Mouse (Mus musculus) kidney, embryonic 16.5 days (tissue): ENCODE measurements around the gene Ctf2. TPM values are rescaled to one million over a fixed set of nuclear protein-coding genes. Genes with fewer than 3 reads are reported as not detected.
"Not testable (repeated sequence)": the region's sequence is repeated elsewhere in the genome, so short reads cannot be mapped to it uniquely, and the experiment has no call there.

ENCODE experiments used
- ATAC-seq: fragments of 200-750 bp; cut with Nextera tagmentation; 2 replicates; pipeline ENCODE4 v1.8.0; 2017; ENCODE audit warnings: moderate TSS enrichment; ENCODE audit not compliant: low FRiP score, low TSS enrichment
- H3K27ac ChIP-seq: fragments of 300-500 bp; sonication (generic); 2 replicates; pipeline ENCODE4 v1.5.1; 2014; ENCODE audit warnings: low read length
- H3K27me3 ChIP-seq: fragments of 300-500 bp; sonication (generic); 2 replicates; pipeline ENCODE4 v1.6.1; 2014; ENCODE audit warnings: low read length, control low read depth, mixed read lengths; ENCODE audit not compliant: insufficient read depth
- H3K36me3 ChIP-seq: fragments of 300-500 bp; sonication (generic); 2 replicates; pipeline ENCODE4 v1.6.1; 2014; ENCODE audit warnings: low read length, control low read depth, mixed read lengths; ENCODE audit not compliant: insufficient read depth
- H3K4me1 ChIP-seq: fragments of 300-500 bp; sonication (generic); 2 replicates; pipeline ENCODE4 v1.6.1; 2014; ENCODE audit warnings: low read length, control low read depth, mixed read lengths; ENCODE audit not compliant: insufficient read depth
- H3K4me2 ChIP-seq: fragments of 300-500 bp; sonication (generic); replicated peaks from 2 replicates; pipeline ENCODE4 v1.6.1; 2014; ENCODE audit warnings: low read depth, low read length
- H3K4me3 ChIP-seq: fragments of 300-500 bp; sonication (generic); 2 replicates; pipeline ENCODE4 v1.5.1; 2014; ENCODE audit warnings: mild to moderate bottlenecking, low read length
- H3K9ac ChIP-seq: fragments of 300-500 bp; sonication (generic); replicated peaks from 2 replicates; pipeline ENCODE4 v1.6.1; 2014; ENCODE audit warnings: low read length
- H3K9me3 ChIP-seq: fragments of 300-500 bp; sonication (generic); 2 replicates; pipeline ENCODE4 v1.6.1; 2016; ENCODE audit warnings: low read length, control low read depth
- WGBS: fragments of 180-500 bp; shearing (Covaris S2); extraction: QIAGEN DNeasy Blood & Tissue Kit; methylation state at CpG from one replicate; pipeline ENCODE4 v1.1.7; 2014; 5-methylcytosine and 5-hydroxymethylcytosine counted together
- polyA plus RNA-seq: library from polyadenylated mRNA; unstranded; fragments of >200 nt; fragmentation: Nextera tagmentation; extraction: Ambion mirVana; gene quantifications from 2 replicates; pipeline ENCODE4 v1.2.1, GENCODE M21; 2015

The Ctf2 gene
- polyA plus RNA-seq, 1 experiment from 2014 or later = 0.15 TPM

DNA sequence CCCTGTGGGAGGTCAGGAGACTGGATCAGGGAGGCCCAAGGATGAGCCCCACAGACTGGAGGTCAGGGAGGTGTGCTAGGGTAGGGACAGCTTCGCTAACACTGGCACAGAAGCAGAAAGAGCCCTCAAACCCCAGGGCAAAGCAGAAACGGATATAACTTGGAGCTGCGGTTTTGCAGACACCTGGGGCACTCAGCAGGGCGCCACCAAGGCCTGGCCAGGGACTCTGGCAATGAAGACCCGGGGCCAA is 24.1 kb downstream of the Ctf2 start:
- Histone ChIP-seq H3K4me2 (peak overlapping the region; percentile 70), H3K27ac (peak overlapping the region; percentile 99), H3K9ac (peak overlapping the region; percentile 91), H3K4me3 (peak overlapping the region; percentile 74), H3K4me1 (peaks cover 50% of the 10 kb centered on the region), H3K9me3 (no peaks in the 10 kb centered on the region), H3K27me3 (no peaks in the 10 kb centered on the region), H3K36me3 (peaks cover 25% of the 10 kb centered on the region)
- no peak; the same call in 1 of the 2 replicates for ATAC-seq
- WGBS = 0% methylated on average over 5 of the region's 5 CpGs

DNA sequence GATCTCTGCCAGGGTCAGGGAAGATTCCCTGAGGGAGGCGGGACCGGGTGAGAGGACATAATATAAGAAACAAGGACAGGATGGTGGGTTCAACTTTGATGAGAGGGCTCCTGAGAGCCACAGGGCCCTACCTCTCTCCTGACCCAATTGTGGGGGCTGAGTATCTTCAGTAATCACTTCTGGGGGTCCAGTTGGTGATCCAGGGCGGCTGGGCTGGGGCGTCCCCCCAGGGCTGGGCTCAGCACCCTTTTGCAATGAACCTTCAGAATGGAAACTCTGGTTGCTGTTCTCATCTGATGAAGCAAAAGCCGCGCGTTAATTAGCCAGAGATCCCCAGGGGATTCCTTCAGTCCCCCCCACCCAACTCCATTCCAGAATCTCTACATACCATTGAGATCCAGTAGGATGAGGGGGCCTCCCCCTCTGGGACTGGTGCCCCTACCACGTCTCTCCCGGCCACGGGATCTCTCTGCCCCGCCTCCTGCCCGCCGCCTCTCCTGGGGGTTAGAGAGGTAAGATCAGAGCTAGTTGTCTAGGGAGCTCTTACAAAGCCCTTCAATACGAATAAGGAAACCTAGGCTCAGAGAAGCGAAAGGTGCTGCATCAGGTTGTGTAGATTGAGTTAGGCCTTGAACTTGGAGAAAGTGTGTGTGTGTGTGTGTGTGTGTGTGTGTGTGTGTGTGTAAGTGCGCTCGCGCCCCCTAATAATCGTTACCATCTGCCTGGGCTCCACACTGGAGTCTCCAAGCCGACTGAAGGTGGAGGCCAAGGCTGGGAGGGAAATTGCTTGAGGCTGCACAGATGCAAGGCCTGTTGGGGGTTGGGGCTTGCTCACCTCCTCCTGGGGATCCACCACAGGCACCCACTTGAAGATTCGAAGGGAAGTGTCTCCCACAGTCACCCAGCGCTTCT is 24.7 kb downstream of the Ctf2 start:
- Histone ChIP-seq H3K9ac (peak overlapping the region; percentile 91), H3K4me2 (peak overlapping the region; percentile 70), H3K27me3 (no peaks in the 10 kb centered on the region), H3K4me1 (peaks cover 45% of the 10 kb centered on the region), H3K9me3 (no peaks in the 10 kb centered on the region), H3K36me3 (peaks cover 30% of the 10 kb centered on the region), H3K4me3 (peak overlapping the region; percentile 74), H3K27ac (peak overlapping the region; percentile 99)
- 30% methylated on average over 22 of the region's 22 CpGs for WGBS
- peak; percentile 1; the same call in 1 of the 2 replicates for ATAC-seq

DNA sequence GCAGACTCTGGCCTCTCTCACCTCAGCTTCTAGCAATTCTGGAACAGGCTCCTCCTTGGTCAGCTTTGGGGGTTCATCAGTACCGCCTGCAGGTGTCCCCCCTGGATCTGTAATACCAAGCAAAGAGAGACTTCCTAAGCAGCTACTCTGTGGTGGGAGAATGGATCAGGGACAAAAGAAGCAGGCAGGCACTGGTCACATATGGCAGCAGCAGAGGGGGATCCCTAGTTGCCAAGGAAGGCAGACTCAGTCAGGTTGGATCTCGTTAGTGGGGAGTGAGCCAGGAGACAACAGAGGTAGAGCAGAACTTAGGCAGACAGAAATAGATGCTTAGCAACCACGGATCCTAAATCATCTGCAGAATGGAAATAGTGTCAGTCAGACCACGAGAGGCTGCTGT is 26.3 kb downstream of the Ctf2 start:
- WGBS = 74% methylated on average over 4 of the region's 4 CpGs
- Histone ChIP-seq H3K9me3 (no peaks in the 10 kb centered on the region), H3K4me1 (peaks cover 30% of the 10 kb centered on the region), H3K27me3 (no peaks in the 10 kb centered on the region), H3K27ac (no peak overlapping the region), H3K4me2 (no peak overlapping the region), H3K36me3 (peaks cover 31% of the 10 kb centered on the region), H3K4me3 (no peak overlapping the region), H3K9ac (no peak overlapping the region)
- ATAC-seq = no peak

DNA sequence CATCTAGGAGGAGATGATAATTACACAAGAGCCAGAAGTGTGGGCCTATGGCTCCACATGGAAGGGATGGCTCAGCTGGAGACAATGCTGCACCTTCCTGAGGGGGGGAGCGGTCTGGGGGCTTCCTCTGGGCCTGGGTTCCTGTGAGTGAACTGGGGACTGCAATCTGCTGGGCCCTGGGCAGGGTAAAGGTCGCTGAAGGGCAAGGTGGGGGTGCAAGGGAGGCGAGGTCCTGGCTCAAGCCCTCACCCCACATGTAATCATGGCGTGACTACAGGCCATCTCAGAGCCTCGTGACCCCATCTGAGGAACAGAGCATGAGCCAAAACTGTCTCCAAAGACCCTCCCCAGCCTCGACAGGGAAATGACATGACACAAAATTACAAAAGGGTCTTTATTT is 27.4 kb downstream of the Ctf2 start:
- Histone ChIP-seq H3K27ac (peak overlapping the region; percentile 78), H3K9ac (0 out of 2 replicates have a peak overlapping the region, but pooled peaks have one; percentile 15), H3K9me3 (no peaks in the 10 kb centered on the region), H3K4me1 (peaks cover 26% of the 10 kb centered on the region), H3K4me2 (no peak overlapping the region), H3K4me3 (no peak overlapping the region), H3K36me3 (peaks cover 31% of the 10 kb centered on the region), H3K27me3 (no peaks in the 10 kb centered on the region)
- ATAC-seq = no peak
- 72% methylated on average over 6 of the region's 6 CpGs for WGBS

DNA sequence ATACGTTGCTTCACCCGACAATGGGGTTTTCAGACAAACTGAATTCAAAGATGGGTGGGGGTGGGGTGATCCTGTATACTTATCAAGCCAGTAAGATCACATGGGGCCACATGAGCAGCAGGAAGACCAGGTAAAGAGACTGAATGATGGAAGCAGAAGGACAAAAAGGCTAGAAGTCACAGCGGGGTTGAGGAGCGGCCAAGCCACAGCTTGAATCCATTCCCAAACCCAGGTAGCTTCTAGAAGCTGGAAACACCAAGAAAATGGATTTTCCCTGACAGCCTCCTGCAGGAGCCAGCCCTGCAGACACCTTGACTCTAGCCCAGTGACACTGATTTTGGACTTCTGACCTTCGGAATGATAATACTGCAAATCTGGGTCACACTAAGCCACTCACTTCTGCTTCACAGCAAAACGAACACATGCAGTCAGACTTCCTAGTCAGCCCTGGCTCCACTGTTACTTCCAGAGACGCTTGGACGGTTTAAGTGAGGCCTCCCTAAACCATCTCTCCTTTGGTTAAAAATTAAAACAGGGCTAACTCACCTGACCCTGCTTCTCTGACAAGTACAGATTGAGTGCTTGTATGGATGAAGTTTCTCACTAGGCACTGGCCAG is 28.3 kb downstream of the Ctf2 start:
- Histone ChIP-seq H3K9me3 (no peaks in the 10 kb centered on the region), H3K4me2 (no peak overlapping the region), H3K27ac (peak overlapping the region; percentile 78), H3K27me3 (no peaks in the 10 kb centered on the region), H3K9ac (no peak overlapping the region; the same call in 1 of the 2 replicates), H3K36me3 (peaks cover 35% of the 10 kb centered on the region), H3K4me3 (no peak overlapping the region), H3K4me1 (peaks cover 21% of the 10 kb centered on the region)
- ATAC-seq = no peak
- 81% methylated on average over 8 of the region's 8 CpGs for WGBS

DNA sequence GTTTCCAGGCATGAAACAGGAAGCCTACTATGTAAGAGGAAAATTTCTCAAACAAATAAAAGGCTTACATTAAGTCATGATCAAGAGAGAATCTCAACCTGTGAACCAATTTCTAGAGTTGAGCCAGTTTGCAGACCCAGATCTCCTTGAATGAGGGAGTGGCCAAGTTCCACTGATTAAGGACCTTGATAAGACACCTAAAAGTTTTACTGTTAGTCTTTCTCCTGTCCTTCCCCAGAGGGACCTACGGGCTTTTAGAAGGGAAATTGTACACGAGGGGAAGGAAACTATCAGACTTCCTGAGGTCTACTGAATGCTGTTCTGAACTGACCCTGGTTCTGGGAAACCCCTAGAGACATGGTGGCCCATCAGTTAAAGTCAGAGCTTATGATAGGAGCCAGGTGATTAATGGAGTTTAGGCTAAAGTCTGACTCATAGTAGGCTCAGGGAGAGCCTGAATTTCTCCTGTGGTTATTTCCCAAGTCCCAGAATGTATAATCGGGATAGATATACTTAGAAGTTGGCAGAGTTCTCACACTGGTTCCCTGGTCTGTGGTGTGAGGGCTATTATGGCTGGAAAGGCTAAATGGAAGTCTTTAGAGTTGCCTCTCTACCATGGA is 31.1 kb downstream of the Ctf2 start:
- H3K9me3 ChIP-seq = no peaks in the 10 kb centered on the region
- no peak for ATAC-seq
- H3K27ac ChIP-seq = no peak overlapping the region
- no peak overlapping the region for H3K9ac ChIP-seq
- H3K4me2 ChIP-seq = no peak overlapping the region
- H3K4me1 ChIP-seq = 0 out of 2 replicates have a peak, but pooled peaks cover 3% of the 10 kb centered on the region
- H3K4me3 ChIP-seq = no peak overlapping the region
- WGBS = 66% methylated on average over 3 of the region's 3 CpGs
- no peaks in the 10 kb centered on the region for H3K27me3 ChIP-seq
- peaks cover 26% of the 10 kb centered on the region for H3K36me3 ChIP-seq

DNA sequence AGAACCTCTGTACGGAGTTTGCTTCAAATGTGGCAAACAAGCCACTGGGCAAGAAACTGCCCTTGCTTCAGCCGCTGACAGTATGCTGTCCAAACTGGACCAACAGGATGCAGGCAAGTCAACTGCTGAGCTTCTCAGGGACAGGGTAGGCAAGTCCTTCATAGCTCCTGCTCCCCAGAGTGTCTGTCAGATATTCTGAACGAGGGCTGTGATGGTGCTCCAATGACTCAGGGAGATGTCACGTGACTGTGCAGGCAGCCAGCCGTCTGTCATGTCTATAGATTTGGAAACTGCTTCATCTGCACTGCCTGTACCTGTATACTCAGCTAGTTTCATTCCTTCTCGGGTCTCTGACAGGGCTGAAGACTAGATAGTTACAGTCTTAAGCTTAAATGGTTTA is 33.0 kb downstream of the Ctf2 start:
- ATAC-seq = no peak
- Histone ChIP-seq H3K27me3 (no peaks in the 10 kb centered on the region), H3K9me3 (no peaks in the 10 kb centered on the region), H3K36me3 (peaks cover 18% of the 10 kb centered on the region), H3K4me3 (no peak overlapping the region), H3K27ac (no peak overlapping the region), H3K4me1 (no peaks in the 10 kb centered on the region), H3K4me2 (no peak overlapping the region), H3K9ac (no peak overlapping the region)
- WGBS = 74% methylated on average over 6 of the region's 6 CpGs

DNA sequence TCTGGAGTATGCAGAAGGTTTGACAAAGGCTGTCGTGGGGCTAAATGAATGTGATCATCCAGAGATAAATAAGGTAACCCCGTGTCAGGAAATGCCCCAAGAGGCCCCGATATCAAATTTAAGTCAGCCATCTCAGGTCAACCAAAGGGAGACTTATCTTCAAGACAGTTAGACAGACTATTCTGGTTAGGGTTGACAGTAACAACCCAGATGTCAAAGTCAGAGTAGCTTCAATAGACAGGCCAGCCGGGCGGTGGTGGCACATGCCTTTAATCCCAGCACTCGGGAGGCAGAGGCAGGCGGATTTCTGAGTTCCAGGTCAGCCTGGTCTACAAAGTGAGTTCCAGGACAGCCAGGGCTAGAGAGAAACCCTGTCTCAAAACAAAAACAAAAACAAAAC is 38.2 kb downstream of the Ctf2 start:
- H3K36me3 ChIP-seq, H3K4me2 ChIP-seq, H3K4me3 ChIP-seq, ATAC-seq, H3K4me1 ChIP-seq, H3K27ac ChIP-seq, H3K27me3 ChIP-seq, H3K9me3 ChIP-seq, H3K9ac ChIP-seq: not testable (repeated sequence)
- WGBS = 90% methylated on average over 7 of the region's 7 CpGs

DNA sequence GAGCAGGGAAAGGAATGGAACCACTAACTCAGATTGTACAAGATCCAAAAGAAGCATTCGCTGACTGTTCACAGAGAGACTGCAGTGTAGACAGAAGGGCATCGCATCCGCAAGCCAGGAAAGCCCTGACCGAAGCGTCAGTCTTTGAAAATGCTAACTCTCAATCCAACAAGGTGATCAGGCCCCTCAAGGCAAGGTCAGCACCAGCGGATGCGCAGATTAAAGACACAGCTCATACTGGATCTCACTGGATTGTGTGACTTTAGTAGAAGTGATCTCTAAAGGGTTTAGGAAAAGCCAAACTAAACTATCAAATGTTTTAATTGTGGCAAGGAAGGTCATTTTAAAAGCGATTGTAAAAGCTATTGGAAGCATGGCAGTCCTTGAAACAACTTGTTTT is 38.7 kb downstream of the Ctf2 start:
- Histone ChIP-seq H3K4me3 (no peak overlapping the region), H3K9ac (no peak overlapping the region), H3K36me3 (no peaks in the 10 kb centered on the region; the same call in none of the 2 replicates), H3K4me2 (no peak overlapping the region), H3K4me1 (peaks cover 7% of the 10 kb centered on the region), H3K9me3 (no peaks in the 10 kb centered on the region), H3K27ac (no peak overlapping the region), H3K27me3 (no peaks in the 10 kb centered on the region)
- WGBS = 94% methylated on average over 8 of the region's 8 CpGs
- ATAC-seq = no peak
